Mouse (Mus musculus): ENCODE results near the gene Meis1. TPM values are rescaled to one million over a fixed set of nuclear protein-coding genes. Genes with fewer than 3 reads are reported as not detected.

Meis1 gene
- polyA plus RNA-seq, 1 experiment: not detected

GRCm38 (mm10) chr11:18929779-18930728 lies 88.7 kb downstream of the Meis1 start:
- 39% methylated on average over 17 of the region's 17 CpGs for WGBS
- Histone ChIP-seq H3K4me3 (ENCODE audit: insufficient read depth, low read depth, low read length) (no peak overlapping the region), H3K4me1 (ENCODE audit: control insufficient read depth, insufficient read depth, low read length) (peaks cover 7% of the 10 kb centered on the region; the same call in 1 of the 2 replicates), H3K27ac (ENCODE audit: insufficient read depth, low read depth, low read length) (0 out of 2 replicates have a peak overlapping the region, but pooled peaks have one; percentile 5)
- TF ChIP-seq POLR2A (IDR thresholded peaks at IDR 0.05; ENCODE audit: insufficient read depth, low read depth, low read length) (no peak), CTCF (IDR thresholded peaks at IDR 0.05; ENCODE audit: insufficient read depth, low read depth, low read length) (no peak)

- Histone ChIP-seq H3K4me3 (ENCODE audit: insufficient read depth, low read depth, low read length) (no peak overlapping the region), H3K4me1 (ENCODE audit: control insufficient read depth, insufficient read depth, low read length) (peaks cover 8% of the 10 kb centered on the region; the same call in 1 of the 2 replicates), H3K27ac (ENCODE audit: insufficient read depth, low read depth, low read length) (0 out of 2 replicates have a peak overlapping the region, but pooled peaks have one; percentile 5)
- 14% methylated on average over 1 of the region's 1 CpGs for WGBS
- TF ChIP-seq POLR2A (IDR thresholded peaks at IDR 0.05; ENCODE audit: insufficient read depth, low read depth, low read length) (no peak), CTCF (IDR thresholded peaks at IDR 0.05; ENCODE audit: insufficient read depth, low read depth, low read length) (no peak)
Measured at GRCm38 (mm10) chr11:18927351-18927750, 91.4 kb downstream of the Meis1 start.

- 79% methylated on average over 2 of the region's 2 CpGs for WGBS
- Histone ChIP-seq H3K27ac (ENCODE audit: insufficient read depth, low read depth, low read length) (no peak overlapping the region), H3K4me3 (ENCODE audit: insufficient read depth, low read depth, low read length) (no peak overlapping the region), H3K4me1 (ENCODE audit: control insufficient read depth, insufficient read depth, low read length) (peaks cover 8% of the 10 kb centered on the region; the same call in 1 of the 2 replicates)
- TF ChIP-seq POLR2A (IDR thresholded peaks at IDR 0.05; ENCODE audit: insufficient read depth, low read depth, low read length) (no peak), CTCF (IDR thresholded peaks at IDR 0.05; ENCODE audit: insufficient read depth, low read depth, low read length) (no peak)
Measured at GRCm38 (mm10) chr11:18926798-18927197, 92.0 kb downstream of the Meis1 start.

GRCm38 (mm10) chr11:18924583-18925334 lies 94.0 kb downstream of the Meis1 start:
- Histone ChIP-seq H3K4me3 (ENCODE audit: insufficient read depth, low read depth, low read length) (no peak overlapping the region), H3K4me1 (ENCODE audit: control insufficient read depth, insufficient read depth, low read length) (peaks cover 4% of the 10 kb centered on the region; the same call in 1 of the 2 replicates), H3K27ac (ENCODE audit: insufficient read depth, low read depth, low read length) (no peak overlapping the region)
- TF ChIP-seq POLR2A (IDR thresholded peaks at IDR 0.05; ENCODE audit: insufficient read depth, low read depth, low read length) (no peak), CTCF (IDR thresholded peaks at IDR 0.05; ENCODE audit: insufficient read depth, low read depth, low read length) (no peak)
- WGBS: 71% methylated on average over 2 of the region's 2 CpGs

GRCm38 (mm10) chr11:18923274-18923673 lies 95.5 kb downstream of the Meis1 start:
- Histone ChIP-seq H3K27ac (ENCODE audit: insufficient read depth, low read depth, low read length) (no peak overlapping the region), H3K4me1 (ENCODE audit: control insufficient read depth, insufficient read depth, low read length) (peaks cover 4% of the 10 kb centered on the region; the same call in 1 of the 2 replicates), H3K4me3 (ENCODE audit: insufficient read depth, low read depth, low read length) (no peak overlapping the region)
- no peak for TF ChIP-seq POLR2A (IDR thresholded peaks at IDR 0.05; ENCODE audit: insufficient read depth, low read depth, low read length)
- TF ChIP-seq CTCF (IDR thresholded peaks at IDR 0.05; ENCODE audit: insufficient read depth, low read depth, low read length): no peak
- WGBS: 77% methylated on average over 5 of the region's 5 CpGs

- H3K27ac ChIP-seq (ENCODE audit: insufficient read depth, low read depth, low read length): no peak overlapping the region
- no peak overlapping the region for H3K4me3 ChIP-seq (ENCODE audit: insufficient read depth, low read depth, low read length)
- 77% methylated on average over 3 of the region's 3 CpGs for WGBS
- TF ChIP-seq CTCF (IDR thresholded peaks at IDR 0.05; ENCODE audit: insufficient read depth, low read depth, low read length) (no peak), POLR2A (IDR thresholded peaks at IDR 0.05; ENCODE audit: insufficient read depth, low read depth, low read length) (no peak)
- peaks cover 5% of the 10 kb centered on the region; the same call in 1 of the 2 replicates for H3K4me1 ChIP-seq (ENCODE audit: control insufficient read depth, insufficient read depth, low read length)
Measured at GRCm38 (mm10) chr11:18920651-18921050, 98.1 kb downstream of the Meis1 start.

- Histone ChIP-seq H3K4me3 (ENCODE audit: insufficient read depth, low read depth, low read length) (no peak overlapping the region), H3K27ac (ENCODE audit: insufficient read depth, low read depth, low read length) (peak overlapping the region; percentile 42; the same call in 1 of the 2 replicates), H3K4me1 (ENCODE audit: control insufficient read depth, insufficient read depth, low read length) (peaks cover 5% of the 10 kb centered on the region; the same call in 1 of the 2 replicates)
- TF ChIP-seq POLR2A (IDR thresholded peaks at IDR 0.05; ENCODE audit: insufficient read depth, low read depth, low read length): no peak
- TF ChIP-seq CTCF (IDR thresholded peaks at IDR 0.05; ENCODE audit: insufficient read depth, low read depth, low read length): no peak
- 37% methylated on average over 3 of the region's 3 CpGs for WGBS
Measured at GRCm38 (mm10) chr11:18919162-18919762, 99.5 kb downstream of the Meis1 start.

GRCm38 (mm10) chr11:18917887-18918286 lies 100.9 kb downstream of the Meis1 start:
- WGBS: 47% methylated on average over 5 of the region's 5 CpGs
- TF ChIP-seq CTCF (IDR thresholded peaks at IDR 0.05; ENCODE audit: insufficient read depth, low read depth, low read length): no peak
- TF ChIP-seq POLR2A (IDR thresholded peaks at IDR 0.05; ENCODE audit: insufficient read depth, low read depth, low read length): no peak
- H3K27ac ChIP-seq (ENCODE audit: insufficient read depth, low read depth, low read length): peak overlapping the region; percentile 49
- no peak overlapping the region for H3K4me3 ChIP-seq (ENCODE audit: insufficient read depth, low read depth, low read length)
- H3K4me1 ChIP-seq (ENCODE audit: control insufficient read depth, insufficient read depth, low read length): peaks cover 5% of the 10 kb centered on the region; the same call in 1 of the 2 replicates
